ENCODE assay signal across 15 mouse cellular contexts in the genomic region with DNA sequence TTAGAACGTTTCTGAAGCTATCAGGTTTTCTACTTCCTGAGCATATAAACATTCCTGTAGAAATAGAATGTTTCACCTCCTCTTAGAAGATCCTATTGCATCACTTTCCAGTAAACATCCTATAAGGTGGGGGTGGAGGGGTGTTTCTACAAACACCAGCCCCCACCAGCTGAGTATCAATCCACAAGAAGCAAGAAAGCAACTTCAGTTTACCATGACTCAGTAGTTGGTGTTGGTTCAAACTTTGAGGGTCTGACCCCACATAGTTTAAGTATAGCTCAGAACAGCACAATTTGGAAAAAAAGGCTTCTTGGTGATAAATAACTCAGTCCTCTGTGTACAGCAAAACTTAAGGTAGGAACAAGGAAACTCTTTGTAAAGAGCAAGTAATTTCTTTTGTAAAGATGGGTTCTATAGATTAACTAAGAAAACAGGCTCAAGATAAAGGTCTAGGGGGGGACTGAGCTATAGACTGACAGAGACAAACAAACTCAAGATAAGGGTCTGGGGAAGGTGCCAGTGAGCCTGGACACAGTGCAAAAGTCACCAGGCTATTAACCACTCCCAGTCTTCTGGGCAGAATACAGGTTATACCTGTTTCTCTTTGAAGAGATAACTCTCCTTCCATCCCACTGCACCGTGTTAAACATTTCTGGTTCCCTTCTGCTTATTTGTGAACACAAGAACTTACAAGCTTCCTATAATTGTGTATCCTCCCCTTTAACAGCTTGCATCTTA.
"Had no signal": no experiment of that assay in that cellular context is flagged by ENCODE, and none has a peak within 500 bp of the region (broad histone marks: within the 10 kb centered on the region; RNA-seq: fewer than 3 reads in every experiment).

No protein-coding gene starts in this region.

- H3K27me3 ChIP-seq: limb, embryonic 15.5 days; liver, embryonic 12.5 days; megakaryocyte, embryonic 14.5 days; midbrain, embryonic 15.5 days; neural tube, embryonic 12.5 days had no signal

- H3K36me3 ChIP-seq: limb, embryonic 15.5 days; liver, embryonic 12.5 days; midbrain, embryonic 15.5 days; neural tube, embryonic 12.5 days had no signal

- DNase-seq: kidney, adult 18-20 months; kidney, postnatal 25 days; layer of hippocampus, adult 9-11 months; layer of hippocampus, postnatal 36 days; lung, embryonic 14.5 days; lung, postnatal 10 days; thymus, adult 18-20 months; thymus, postnatal 25 days had no signal

- H3K4me3 ChIP-seq: limb, embryonic 15.5 days; liver, embryonic 12.5 days; megakaryocyte, embryonic 14.5 days; midbrain, embryonic 15.5 days; neural tube, embryonic 12.5 days had no signal

- H3K9ac ChIP-seq: limb, embryonic 15.5 days; liver, embryonic 12.5 days; lung, embryonic 14.5 days; midbrain, embryonic 15.5 days; neural tube, embryonic 12.5 days had no signal

- H3K27ac ChIP-seq: limb, embryonic 15.5 days; liver, embryonic 12.5 days; macrophage; midbrain, embryonic 15.5 days; neural tube, embryonic 12.5 days had no signal

- ATAC-seq: liver, embryonic 12.5 days; midbrain, embryonic 15.5 days had no signal

- H3K9me3 ChIP-seq: limb, embryonic 15.5 days; liver, embryonic 12.5 days; megakaryocyte, embryonic 14.5 days; midbrain, embryonic 15.5 days; neural tube, embryonic 12.5 days had no signal

- H3K4me1 ChIP-seq: limb, embryonic 15.5 days; liver, embryonic 12.5 days; megakaryocyte, embryonic 14.5 days; midbrain, embryonic 15.5 days; neural tube, embryonic 12.5 days had no signal

- H3K4me2 ChIP-seq: limb, embryonic 15.5 days; liver, embryonic 12.5 days; lung, embryonic 14.5 days; midbrain, embryonic 11.5 days; midbrain, embryonic 15.5 days; neural tube, embryonic 12.5 days had no signal
